Mouse (Mus musculus) heart, postnatal 0 days (tissue): ENCODE data around the gene Slc44a4.

Experiments
- CTCF ChIP-seq: IDR thresholded peaks from 2 replicates; pipeline ENCODE4 v1.5.1; 2016; ENCODE audit warnings: antibody characterized with exemption, control low read depth, low read depth
- EP300 ChIP-seq: IDR thresholded peaks from 2 replicates; pipeline ENCODE4 v1.6.1; 2016; ENCODE audit warnings: antibody characterized with exemption, low read depth

DNA sequence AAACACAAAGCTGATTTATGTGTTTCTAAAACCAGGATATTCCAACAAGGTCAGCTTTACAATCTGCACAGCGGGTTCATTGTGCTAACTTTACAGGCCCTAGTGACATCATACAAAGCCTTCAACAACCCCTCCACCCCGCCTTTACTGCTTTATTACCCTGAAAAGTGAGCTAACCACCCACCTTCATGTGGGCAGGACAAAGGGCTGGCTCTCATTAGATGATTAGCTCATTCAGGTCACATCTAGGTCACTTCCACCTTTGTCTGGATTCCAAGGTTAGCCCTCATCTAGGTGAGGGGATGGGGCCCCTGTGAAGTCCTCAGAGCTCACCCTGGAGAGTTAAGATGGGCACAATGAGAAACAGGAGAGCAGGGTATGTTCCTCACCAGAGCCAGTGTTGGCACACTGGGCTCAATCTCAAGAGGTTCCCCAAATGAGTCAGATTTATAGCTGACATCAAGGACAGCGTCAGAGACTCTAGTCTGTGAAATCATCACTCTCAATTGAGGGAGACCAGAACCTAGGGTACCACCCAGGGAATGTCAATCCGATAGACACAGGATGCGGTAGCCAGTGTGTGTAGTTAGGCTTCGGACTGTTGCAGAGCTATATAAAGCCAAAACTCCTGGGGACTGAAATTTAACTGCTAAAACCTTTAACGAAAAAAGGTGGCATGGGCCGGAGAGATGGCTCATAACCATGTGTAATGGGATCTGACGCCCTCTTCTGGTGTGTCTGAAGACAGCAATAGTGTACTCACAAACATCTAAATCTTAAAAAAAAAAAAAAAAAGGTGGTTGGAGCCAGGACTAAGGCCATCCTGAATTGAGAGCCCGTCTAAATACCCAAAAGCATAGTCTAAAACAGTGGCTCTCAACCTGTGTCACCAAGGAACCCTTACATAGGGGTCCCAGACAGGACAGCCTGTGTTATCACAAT is 36.5 kb downstream of the Slc44a4 start:
- TF ChIP-seq CTCF = no peak
- no peak for TF ChIP-seq EP300
